ENCODE assay signal across 17 mouse cellular contexts in the genomic region with DNA sequence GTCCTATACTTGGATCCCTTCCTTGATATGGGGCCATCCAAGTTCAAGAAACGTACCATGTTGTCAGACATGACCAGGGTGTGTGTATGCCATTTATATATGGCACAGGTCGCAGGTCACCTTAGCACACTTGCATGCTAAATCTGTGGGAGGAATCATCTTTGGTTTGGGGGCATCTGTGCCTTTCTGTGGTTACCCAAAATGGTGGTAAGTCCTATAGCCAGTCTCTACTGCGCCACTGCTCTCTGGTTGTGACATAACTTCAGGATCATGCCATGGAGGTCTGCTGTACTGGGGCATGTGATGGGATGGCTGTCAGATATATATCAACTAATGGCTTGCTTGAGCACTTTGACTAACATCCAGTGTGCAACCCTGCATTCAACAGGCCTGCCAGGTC.
DNase-seq lines count a peak whose midpoint lies in the region; ATAC-seq lines count a peak whose summit lies in the region.
"Had no signal": no experiment of that assay in that cellular context is flagged by ENCODE, and none has a peak within 500 bp of the region (broad histone marks: within the 10 kb centered on the region; RNA-seq: fewer than 3 reads in every experiment).

No protein-coding gene starts in this region.

- 94% methylated on average over 3 of the region's 3 CpGs for WGBS in forebrain, embryonic 10.5 days
- WGBS in forebrain, embryonic 15.5 days = 95% methylated on average over 3 of the region's 3 CpGs

- no peak overlapping the region for H3K4me2 ChIP-seq in forebrain, embryonic 15.5 days (replicated peaks)
- H3K4me2 ChIP-seq: embryonic facial prominence, embryonic 13.5 days; embryonic facial prominence, embryonic 15.5 days; forebrain, embryonic 12.5 days had no signal

- no peaks in the 10 kb centered on the region for H3K9me3 ChIP-seq in forebrain, embryonic 10.5 days
- no peaks in the 10 kb centered on the region for H3K9me3 ChIP-seq in forebrain, embryonic 15.5 days
- H3K9me3 ChIP-seq: embryonic facial prominence, embryonic 13.5 days; embryonic facial prominence, embryonic 15.5 days; forebrain, embryonic 12.5 days had no signal

- no peak overlapping the region for H3K27ac ChIP-seq in forebrain, embryonic 10.5 days
- no peak overlapping the region for H3K27ac ChIP-seq in forebrain, embryonic 15.5 days (replicated peaks)
- H3K27ac ChIP-seq: embryonic facial prominence, embryonic 13.5 days; embryonic facial prominence, embryonic 15.5 days; forebrain, embryonic 12.5 days had no signal

- no peaks in the 10 kb centered on the region for H3K27me3 ChIP-seq in forebrain, embryonic 10.5 days (ENCODE audit: poor library complexity, severe bottlenecking)
- no peaks in the 10 kb centered on the region for H3K27me3 ChIP-seq in forebrain, embryonic 15.5 days
- H3K27me3 ChIP-seq: embryonic facial prominence, embryonic 13.5 days; embryonic facial prominence, embryonic 15.5 days; forebrain, embryonic 12.5 days had no signal

- no peak overlapping the region for H3K4me3 ChIP-seq in forebrain, embryonic 10.5 days
- no peak overlapping the region for H3K4me3 ChIP-seq in forebrain, embryonic 15.5 days
- H3K4me3 ChIP-seq: embryonic facial prominence, embryonic 13.5 days; embryonic facial prominence, embryonic 15.5 days; erythroblast, embryonic 14.5 days; forebrain, embryonic 12.5 days had no signal

- H3K9ac ChIP-seq in forebrain, embryonic 15.5 days (replicated peaks) = no peak overlapping the region
- H3K9ac ChIP-seq: embryonic facial prominence, embryonic 13.5 days; embryonic facial prominence, embryonic 15.5 days; forebrain, embryonic 12.5 days had no signal

- DNase-seq in forebrain, embryonic 10.5 days (ENCODE audit: extremely low spot score, low spot score) = peak; percentile 10
- DNase-seq in heart, adult 11 months = peak; percentile 61
- DNase-seq in heart, adult 8-10 months (ENCODE audit: low spot score) = no peak
- peak; percentile 3 for DNase-seq in right cerebral cortex, postnatal 25 days
- DNase-seq in right cerebral cortex, postnatal 14 days = no peak
- DNase-seq: adrenal gland, adult 2 months; adrenal gland, postnatal 10 days; adrenal gland, postnatal 25 days; cerebellum, adult 11 months; cerebellum, adult 9-10 months; embryo, embryonic 11 days had no signal

- H3K4me1 ChIP-seq in forebrain, embryonic 10.5 days = no peaks in the 10 kb centered on the region
- H3K4me1 ChIP-seq in forebrain, embryonic 15.5 days = no peaks in the 10 kb centered on the region
- H3K4me1 ChIP-seq: embryonic facial prominence, embryonic 13.5 days; embryonic facial prominence, embryonic 15.5 days; forebrain, embryonic 12.5 days had no signal

- H3K36me3 ChIP-seq in forebrain, embryonic 10.5 days (replicated peaks) = peaks cover 100% of the 10 kb centered on the region
- peaks cover 14% of the 10 kb centered on the region for H3K36me3 ChIP-seq in forebrain, embryonic 15.5 days

- ATAC-seq in forebrain, embryonic 15.5 days (replicated peaks) = no peak
- ATAC-seq: forebrain, embryonic 14.5 days had no signal

Comparison
In these comparisons a context has a peak if more than half of its experiments do, and no peak if none do; other contexts are left out.
1. DNase-seq: peak in forebrain, embryonic 10.5 days (single experiment), heart, adult 11 months (single experiment) and right cerebral cortex, postnatal 25 days (single experiment); none in heart, adult 8-10 months (single experiment) and right cerebral cortex, postnatal 14 days (single experiment).